Mouse (Mus musculus) olfactory bulb, adult 2 months (tissue): ENCODE measurements around the gene Asic2.

Experiments
- CTCF ChIP-seq: fragments of 200-500 bp; IDR thresholded peaks from 2 replicates; pipeline ENCODE4 v1.5.1; 2012; ENCODE audit warnings: low read depth, mild to moderate bottlenecking, low read length, moderate library complexity; ENCODE audit not compliant: insufficient read depth
- POLR2A ChIP-seq: fragments of 200-500 bp; IDR thresholded peaks from 2 replicates; pipeline ENCODE4 v1.6.1; 2012; ENCODE audit warnings: mild to moderate bottlenecking, low read depth, low read length, moderate library complexity; ENCODE audit not compliant: insufficient read depth

DNA sequence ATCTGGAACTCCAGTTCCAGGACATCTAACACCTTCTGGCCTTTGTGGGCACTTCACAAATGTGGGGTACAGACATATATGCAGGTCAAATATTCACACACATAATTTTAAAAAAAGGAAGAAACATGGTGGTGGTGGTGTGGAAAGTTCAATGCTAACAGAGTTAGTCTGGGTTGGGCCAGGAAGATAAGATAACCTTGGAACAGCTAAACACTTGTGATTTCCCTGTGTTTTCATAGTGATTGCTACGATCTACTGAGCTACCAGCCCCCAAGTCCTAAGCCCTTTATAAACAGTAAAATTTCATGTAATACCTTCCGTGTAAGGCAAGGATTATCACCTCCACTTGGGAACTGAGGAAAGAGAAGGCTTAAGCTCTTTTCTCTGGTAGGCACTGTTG is 1111.4 kb downstream of the Asic2 start:
- TF ChIP-seq POLR2A (no peak), CTCF (no peak)
